Mouse (Mus musculus): ENCODE measurements around the gene Pef1.

Pef1 gene

DNA sequence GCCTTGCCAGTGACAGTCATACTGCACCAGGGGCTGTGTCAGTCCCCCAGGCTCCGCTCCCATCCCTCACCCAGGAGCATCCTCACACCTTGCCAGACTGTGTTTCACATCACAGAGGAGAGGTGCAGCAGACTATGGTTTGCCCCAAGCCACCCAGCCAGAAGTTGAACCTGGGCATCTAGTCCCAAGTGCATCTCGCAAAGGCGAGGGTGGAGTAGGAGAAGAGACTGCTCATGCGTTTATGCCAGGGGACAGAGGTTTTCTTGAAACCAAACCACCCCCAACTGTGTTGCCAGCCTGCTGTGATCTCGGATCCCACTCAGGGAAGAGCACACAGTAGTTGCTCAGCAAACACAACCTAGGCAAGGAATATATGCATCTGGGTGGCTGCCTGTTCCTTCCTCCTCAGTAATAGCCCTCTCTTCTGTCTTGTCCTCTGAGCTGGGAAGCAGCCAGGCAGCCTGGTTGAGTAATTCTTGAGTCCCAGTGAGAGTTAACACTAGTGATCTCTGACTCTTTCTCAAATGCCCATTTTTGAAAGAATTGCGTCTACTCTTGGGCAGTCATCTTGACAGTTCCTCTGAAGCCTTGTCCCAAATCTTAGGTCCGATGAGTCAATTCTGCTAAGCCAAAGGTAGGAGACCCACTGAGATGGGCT, 29.2 kb downstream of the Pef1 start:
- in situ Hi-C loops (cut with MboI; ENCODE audit: low sequenced_read_pairs) = no loop called here

DNA sequence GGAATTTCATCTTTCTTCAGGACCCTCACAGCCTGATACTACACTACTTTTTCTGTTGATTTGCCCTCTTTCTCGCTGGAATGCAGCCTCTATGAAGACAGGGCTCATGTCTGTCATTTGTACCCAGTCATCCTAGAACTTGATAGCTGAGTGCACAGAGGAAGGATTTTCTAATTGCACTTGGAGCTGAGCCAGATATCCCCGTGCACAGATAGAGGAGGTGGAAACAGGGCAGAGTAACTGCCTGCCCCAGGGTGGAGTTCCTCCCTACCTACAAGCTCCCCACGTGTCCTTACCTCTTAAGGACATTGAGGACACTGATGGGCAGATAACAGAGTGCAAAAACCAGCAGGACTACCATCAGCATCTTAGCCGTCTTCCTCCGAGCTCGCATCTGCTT, 31.0 kb downstream of the Pef1 start:
- in situ Hi-C loops (cut with MboI; ENCODE audit: low sequenced_read_pairs) = no loop called here

DNA sequence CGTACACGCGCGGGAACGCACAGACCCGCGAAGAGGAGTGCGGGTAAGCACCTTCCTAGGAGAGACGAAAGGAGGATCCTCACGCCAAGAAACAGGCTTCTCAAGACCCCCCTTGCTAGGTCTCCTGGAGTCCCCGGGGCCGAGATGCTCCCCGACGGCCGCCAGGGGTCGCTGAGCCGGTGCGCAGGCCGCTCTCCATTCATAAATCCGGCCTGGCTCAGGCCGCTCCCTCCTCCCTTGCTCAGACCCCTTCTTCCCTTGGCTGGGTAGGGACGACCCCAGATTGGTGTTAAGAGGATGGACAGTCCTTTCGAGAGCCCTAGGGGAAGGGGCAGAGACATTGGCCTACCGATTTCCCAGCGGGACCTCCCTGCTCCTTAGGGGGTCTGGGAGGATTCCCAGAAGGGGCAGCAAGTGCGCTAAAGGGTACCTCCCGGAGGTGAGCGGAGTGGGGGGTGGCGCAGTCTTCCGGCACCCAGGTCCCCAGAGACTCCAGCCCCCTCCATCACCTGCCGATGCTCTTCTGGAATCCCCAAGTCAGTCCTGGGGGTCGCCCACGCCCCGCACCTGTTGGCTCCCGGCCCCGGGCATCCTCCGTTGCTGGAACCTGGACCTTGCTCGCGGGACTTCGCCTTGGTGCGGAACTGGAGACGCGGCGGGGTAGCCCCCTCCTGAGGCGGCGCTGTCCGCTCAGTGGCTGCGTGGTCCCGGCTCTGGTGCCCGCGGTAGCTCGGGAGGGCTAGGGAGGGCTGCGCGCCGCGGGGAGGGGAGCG, 36.3 kb downstream of the Pef1 start:
- in situ Hi-C loops (cut with MboI; ENCODE audit: low sequenced_read_pairs) = no loop called here

DNA sequence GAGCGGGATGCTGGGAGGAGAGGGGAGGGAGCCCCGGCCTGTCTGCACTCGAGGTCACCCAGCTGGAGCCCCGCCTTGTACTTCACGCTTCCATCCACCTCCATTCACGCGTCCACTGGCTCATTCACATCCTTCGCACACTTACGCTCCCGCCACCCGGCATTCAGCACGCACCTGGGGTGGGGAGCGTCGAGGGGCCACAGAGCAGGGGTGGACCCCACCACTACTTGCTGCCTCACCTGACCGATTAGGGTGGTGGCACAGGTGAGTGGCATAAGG, 36.8 kb downstream of the Pef1 start, which contains the start of gene Hcrtr1:
Hcrtr1 (minus strand) TSS at position 146 of the 279 bp plus-strand sequence.
- in situ Hi-C loops (cut with MboI; ENCODE audit: low sequenced_read_pairs) = no loop called here

DNA sequence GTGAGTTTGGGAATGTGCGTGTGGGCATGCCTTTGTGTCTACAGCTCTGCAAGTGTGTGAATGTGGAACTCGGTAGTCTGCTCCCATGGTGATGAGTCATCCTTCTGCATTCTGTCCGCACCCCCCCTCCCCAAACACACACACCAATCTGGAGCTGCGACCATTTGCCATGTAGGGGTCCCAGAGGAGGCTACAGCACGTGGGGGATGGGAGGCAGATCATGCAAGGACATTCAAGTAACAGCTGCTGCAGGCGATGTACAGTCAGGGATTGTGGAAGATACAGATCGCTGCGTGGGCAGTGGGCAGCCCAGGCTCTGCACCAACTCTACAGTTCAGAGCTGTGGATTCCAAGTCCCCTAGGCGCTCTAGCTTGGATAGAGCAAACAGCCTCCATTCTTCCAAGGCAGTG, 38.6 kb downstream of the Pef1 start:
- in situ Hi-C loops (cut with MboI; ENCODE audit: low sequenced_read_pairs) = no loop called here

GRCm38 (mm10) chr4:130141786-130142185, 39.4 kb downstream of the Pef1 start:
- in situ Hi-C loops (cut with MboI; ENCODE audit: low sequenced_read_pairs) = no loop called here

DNA sequence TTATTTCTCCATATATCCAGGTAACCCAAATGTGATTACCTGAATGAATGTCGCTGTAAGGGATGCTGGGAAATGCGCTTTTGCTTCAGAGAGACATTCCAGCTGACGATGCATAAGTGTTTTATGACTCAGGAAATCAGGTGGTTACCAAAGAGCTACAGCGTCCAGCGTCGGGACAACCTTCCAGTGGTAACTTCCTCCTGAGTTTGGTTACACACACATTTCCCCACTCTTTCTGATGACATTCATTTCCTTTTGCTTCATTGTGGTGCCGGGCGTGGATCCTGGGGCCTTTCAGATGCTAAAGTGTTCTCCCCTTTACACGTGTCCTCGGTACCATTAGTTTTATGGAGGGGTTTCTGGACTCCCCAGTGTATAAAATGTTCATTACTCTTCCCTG, 46.0 kb downstream of the Pef1 start:
- in situ Hi-C loops (cut with MboI; ENCODE audit: low sequenced_read_pairs) = no loop called here

DNA sequence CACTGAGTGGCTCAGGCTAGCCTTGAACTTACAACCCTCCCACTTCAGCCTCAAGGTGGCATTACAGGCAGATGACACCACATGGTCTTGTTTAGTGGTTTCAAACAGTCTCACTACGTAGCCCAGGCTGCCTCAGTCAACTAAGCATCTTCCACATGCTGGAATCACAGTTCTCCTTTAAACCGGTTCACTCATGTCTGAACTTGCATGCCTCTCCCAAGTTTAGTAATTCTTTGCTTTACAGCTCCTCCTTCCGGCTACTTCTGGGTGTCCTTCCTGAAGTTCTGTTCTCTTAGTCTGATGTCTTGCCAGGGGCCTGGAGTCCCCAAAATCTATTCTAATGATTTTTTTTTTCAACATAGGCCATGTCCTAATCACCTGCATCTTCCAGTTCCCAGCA, 51.9 kb downstream of the Pef1 start:
- in situ Hi-C loops (cut with MboI; ENCODE audit: low sequenced_read_pairs) = no loop called here

DNA sequence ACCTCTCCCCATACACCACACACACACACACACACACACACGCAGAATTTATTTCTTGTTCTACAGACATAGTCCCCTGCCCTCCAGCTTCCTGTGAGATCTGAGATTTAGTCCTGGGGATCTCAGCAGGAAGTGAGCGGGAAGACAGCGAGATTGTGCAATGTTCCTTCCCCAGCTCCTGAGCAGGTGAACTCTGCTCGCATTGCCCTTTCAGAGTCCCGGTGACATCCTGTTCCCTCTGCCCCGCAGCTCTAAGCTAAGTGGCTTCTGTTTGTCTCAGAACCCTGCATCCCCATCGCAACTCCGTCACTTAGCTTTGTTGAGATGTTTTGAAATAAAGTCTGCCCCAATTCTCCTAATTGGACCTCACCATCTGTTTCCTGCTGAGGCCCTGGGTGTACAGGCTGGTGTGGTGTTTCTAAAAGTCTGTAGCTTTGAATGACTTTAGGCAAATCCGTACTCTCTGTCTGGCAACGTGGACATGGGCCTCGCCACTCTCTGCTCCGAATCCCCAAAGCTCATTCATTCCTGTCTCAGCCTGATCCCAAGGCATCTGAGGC, 54.5 kb downstream of the Pef1 start:
- in situ Hi-C loops (cut with MboI; ENCODE audit: low sequenced_read_pairs) = no loop called here

- in situ Hi-C loops (cut with MboI; ENCODE audit: low sequenced_read_pairs) = no loop called here
These were observed 59.0 kb downstream of the Pef1 start for GRCm38 (mm10) chr4:130161349-130161748.

DNA sequence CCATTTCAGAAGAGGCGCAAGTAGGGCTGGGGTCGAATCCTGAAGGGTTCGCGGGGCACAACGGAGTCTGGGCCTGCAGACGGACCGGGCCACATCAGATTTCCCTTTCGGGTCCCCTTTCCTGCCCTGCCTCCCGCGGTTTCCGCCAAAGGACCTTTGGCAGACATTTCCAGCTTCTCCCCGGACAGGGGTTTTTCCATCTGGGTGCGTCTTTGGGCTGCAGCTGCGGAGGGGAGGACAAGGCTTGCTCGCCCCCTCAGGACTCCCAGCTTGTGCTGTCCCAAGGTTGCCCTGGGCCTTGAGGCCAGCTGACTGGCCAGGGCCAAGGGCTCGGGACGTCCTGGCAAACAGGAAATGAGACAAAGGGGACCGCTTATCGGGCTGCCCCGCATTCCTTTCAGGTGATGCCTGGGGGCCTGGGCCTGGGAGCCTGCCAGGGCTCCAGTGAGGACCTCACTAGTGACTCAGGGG, 61.1 kb downstream of the Pef1 start:
- in situ Hi-C loops (cut with MboI; ENCODE audit: low sequenced_read_pairs) = no loop called here

DNA sequence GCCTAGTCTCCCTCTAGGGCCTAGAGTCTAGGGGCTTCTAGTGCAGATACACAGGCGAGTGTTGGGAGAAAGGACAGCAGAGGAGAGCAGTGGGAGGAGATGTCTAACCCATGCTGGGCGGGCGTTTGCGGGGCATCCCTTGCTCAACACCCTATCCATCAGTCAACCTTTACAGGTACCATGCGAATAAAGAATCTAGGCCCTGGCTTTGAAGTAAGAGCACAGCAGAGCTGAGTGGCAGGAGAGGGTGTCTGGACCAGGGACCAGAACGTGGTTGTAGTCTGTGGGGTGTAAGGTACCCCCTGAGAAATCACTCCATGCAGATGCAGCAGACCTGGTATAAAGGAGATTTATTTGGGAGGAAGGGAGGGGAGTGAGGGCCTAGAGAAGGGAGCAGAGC, 61.8 kb downstream of the Pef1 start:
- in situ Hi-C loops (cut with MboI; ENCODE audit: low sequenced_read_pairs) = no loop called here

GRCm38 (mm10) chr4:130166061-130166460, 63.7 kb downstream of the Pef1 start:
- in situ Hi-C loops (cut with MboI; ENCODE audit: low sequenced_read_pairs) = no loop called here

DNA sequence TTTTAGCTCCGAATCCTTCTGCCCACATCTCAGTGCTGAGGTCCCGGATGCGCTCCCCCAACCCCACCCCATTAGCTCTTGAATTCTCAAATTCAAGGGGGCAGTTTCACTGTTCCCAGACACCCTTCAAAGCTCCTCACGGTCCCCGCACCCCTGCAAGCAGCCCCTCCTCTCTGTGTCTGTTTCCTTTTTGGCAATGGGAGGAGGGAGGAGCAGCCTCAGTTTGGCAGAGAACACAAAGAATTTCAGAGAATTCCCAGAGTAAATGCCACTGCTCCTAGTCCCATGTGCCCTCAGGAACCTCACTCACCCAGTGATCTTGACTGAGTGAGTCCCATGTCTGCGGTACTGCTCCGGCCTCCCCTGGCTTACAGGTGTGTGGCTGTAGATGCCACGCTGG, 64.2 kb downstream of the Pef1 start:
- in situ Hi-C loops (cut with MboI; ENCODE audit: low sequenced_read_pairs) = no loop called here

DNA sequence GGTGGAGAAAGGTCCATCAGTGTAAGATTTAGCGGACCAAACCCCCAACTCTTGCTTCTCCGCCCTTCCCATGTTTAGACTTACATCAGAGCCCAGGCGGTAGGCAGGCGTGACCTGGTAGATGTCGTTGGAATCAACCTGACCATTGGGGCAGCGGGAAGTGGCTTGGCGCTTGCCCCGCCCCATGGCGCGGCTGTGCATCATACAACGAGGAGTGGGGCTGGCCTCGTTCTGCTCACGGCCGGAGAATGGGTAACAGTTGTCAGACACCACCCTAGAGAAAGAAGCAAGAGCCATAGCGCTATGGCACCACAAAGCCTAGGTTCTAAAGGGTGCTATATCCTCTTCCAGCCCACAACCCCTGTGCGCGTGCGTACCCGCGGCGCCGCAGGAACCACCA, 65.0 kb downstream of the Pef1 start:
- in situ Hi-C loops (cut with MboI; ENCODE audit: low sequenced_read_pairs) = no loop called here

- in situ Hi-C loops (cut with MboI; ENCODE audit: low sequenced_read_pairs) = no loop called here
These were observed 65.5 kb downstream of the Pef1 start for GRCm38 (mm10) chr4:130167814-130168213.

- in situ Hi-C loops (cut with MboI; ENCODE audit: low sequenced_read_pairs) = no loop called here
These were observed 66.2 kb downstream of the Pef1 start for GRCm38 (mm10) chr4:130168280-130169183.

- in situ Hi-C loops (cut with MboI; ENCODE audit: low sequenced_read_pairs) = no loop called here
These were observed 67.1 kb downstream of the Pef1 start for GRCm38 (mm10) chr4:130169411-130169971.

DNA sequence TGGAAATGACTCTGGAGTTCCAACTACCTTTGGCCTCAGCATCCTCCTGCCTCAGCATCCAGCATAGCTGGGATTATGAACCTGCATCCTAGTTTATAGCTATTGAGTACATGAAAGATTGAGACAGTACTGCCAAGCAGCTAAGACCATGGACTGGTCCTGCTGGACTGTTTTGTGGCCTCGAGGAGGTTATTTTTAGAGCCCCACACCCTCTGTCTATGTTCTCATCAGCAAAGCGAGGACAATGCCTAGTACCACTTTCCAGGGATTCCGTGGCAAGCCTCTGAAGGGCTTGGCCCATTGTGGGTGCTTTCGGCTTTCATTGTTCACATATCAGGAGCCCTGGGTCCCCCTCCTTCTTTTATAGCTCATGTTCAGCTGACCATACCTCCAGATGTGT, 68.0 kb downstream of the Pef1 start:
- in situ Hi-C loops (cut with MboI; ENCODE audit: low sequenced_read_pairs) = no loop called here

- in situ Hi-C loops (cut with MboI; ENCODE audit: low sequenced_read_pairs) = no loop called here
These were observed 69.8 kb downstream of the Pef1 start for GRCm38 (mm10) chr4:130171951-130172765.

Measured in CH12F3 (cell line).